ENCODE assay signal across 13 mouse cellular contexts in the genomic region with DNA sequence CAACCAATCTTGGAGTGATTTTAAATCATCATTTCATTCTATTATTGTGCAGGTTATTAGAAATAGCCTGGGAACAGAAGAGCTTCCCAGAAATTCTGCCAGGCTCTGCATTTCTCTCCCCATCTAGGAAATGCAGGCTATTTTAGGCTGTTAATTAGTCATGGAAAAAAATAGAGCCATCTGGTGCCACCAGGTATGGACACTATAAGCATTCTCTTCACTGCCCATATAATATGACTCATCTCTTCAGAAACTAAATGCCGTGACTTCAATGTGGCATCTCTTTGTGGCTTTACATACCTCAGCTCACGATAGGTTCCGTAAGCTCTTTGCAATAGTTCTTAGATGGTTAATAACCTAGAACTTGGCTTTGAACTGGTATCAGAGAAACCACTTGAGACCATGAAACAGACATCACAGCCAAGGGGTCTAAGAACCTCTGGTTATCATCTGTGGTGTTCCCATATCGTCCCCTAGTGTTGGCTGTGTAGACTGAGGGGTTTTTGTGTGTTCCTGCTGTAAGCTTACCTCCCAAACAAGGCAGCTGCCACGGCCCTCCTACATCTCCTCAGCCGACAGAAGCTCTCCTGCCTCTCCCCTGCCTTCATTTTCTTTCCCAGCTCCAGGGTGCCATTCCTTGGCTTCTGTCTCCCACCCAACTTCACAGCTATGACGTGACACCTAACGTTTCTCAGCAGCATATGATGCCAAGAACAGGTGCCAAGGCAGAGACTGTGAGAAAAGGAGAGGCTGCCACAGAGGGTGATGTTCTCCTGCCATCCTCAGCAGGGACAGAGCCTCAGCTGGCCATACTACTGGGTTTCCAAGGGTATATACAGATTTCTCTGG. TPM values are rescaled to one million over a fixed set of nuclear protein-coding genes. Genes with fewer than 3 reads are reported as not detected.
DNase-seq lines count a peak whose midpoint lies in the region; TF ChIP-seq lines count a peak whose summit lies in the region.
"Had no signal": no experiment of that assay in that cellular context is flagged by ENCODE, and none has a peak within 500 bp of the region (broad histone marks: within the 10 kb centered on the region; RNA-seq: fewer than 3 reads in every experiment).

No protein-coding gene starts in this region.

- TF ChIP-seq CTCF in gastrocnemius, adult 2 months (IDR thresholded peaks at IDR 0.05), result no peak

- H3K4me3 ChIP-seq in gastrocnemius, adult 2 months, result no peak overlapping the region
- H3K4me3 ChIP-seq: embryonic facial prominence, embryonic 13.5 days; liver, embryonic 13.5 days had no signal

- peak; percentile 36 for DNase-seq in left cerebral cortex, adult 11 months (ENCODE audit: low spot score)
- no peak for DNase-seq in left cerebral cortex, postnatal 4 days
- peak; percentile 71 for DNase-seq in cerebellum, adult 9-11 months
- peak; percentile 23 to 32 for DNase-seq in layer of hippocampus, adult 8-10 months (ENCODE audit: low spot score in 2 of 2)
- peak; percentile 28 for DNase-seq in right cerebral cortex, postnatal 14 days
- DNase-seq in gastrocnemius, adult 2 months, result no peak
- no peak for DNase-seq in heart, postnatal 36 days
- DNase-seq in ovary, adult 18-20 months (ENCODE audit: low spot score), result no peak
- DNase-seq: adrenal gland, postnatal 14 days; liver, embryonic 13.5 days had no signal

- H3K27ac ChIP-seq in gastrocnemius, adult 2 months, result no peak overlapping the region
- H3K27ac ChIP-seq: embryonic facial prominence, embryonic 13.5 days; liver, embryonic 13.5 days had no signal

- intact Hi-C loops in left cerebral cortex, postnatal 4 days (cut with DNase I), result no loop called here
- intact Hi-C loops in gastrocnemius, adult 2 months (cut with DNase I), result no loop called here
- intact Hi-C loops in heart, postnatal 36 days (cut with DNase I), result no loop called here

RNA-seq across cellular contexts. Expression of a gene that starts 27.9 kb away (rescaled TPM):
- 10 to 100 TPM; 15.4 to 16.7 TPM for total RNA-seq in left cerebral cortex, postnatal 4 days (2021)
- 10 to 100 TPM in 1 of 4 experiments, 1 to 10 TPM in 3; 8.1 to 10.9 (median 9.5) TPM for total RNA-seq in layer of hippocampus, adult 8-10 months (2022)
- 1 to 10 TPM; 1.9 to 3.3 TPM for total RNA-seq in gastrocnemius, adult 2 months (2021)
- 10 to 100 TPM; 20.5 to 34.4 TPM for total RNA-seq in heart, postnatal 36 days (2021)
- total RNA-seq: megakaryocyte-erythroid progenitor cell, adult 5-6 weeks; MEL had no signal

Comparison
In these comparisons a context has a peak if more than half of its experiments do, and no peak if none do; other contexts are left out.
1. DNase-seq: peak in left cerebral cortex, adult 11 months (single experiment), cerebellum, adult 9-11 months (single experiment), layer of hippocampus, adult 8-10 months (2 of 2) and right cerebral cortex, postnatal 14 days (single experiment); none in left cerebral cortex, postnatal 4 days (single experiment), gastrocnemius, adult 2 months (single experiment), heart, postnatal 36 days (0 of 2) and ovary, adult 18-20 months (single experiment).